Mouse (Mus musculus): ENCODE measurements at regions not wholly inside any gene's neighbourhood (a gene's known extent, or its start where the extent isn't known, plus 50 kb on each side); places are given as distances from the start of the nearest gene placed in this dataset.

- TF ChIP-seq CTCF (IDR thresholded peaks at IDR 0.05; ENCODE audit: low read depth) (no peak), EP300 (IDR thresholded peaks at IDR 0.05; ENCODE audit: low read depth) (no peak)
Observed at GRCm38 (mm10) chr15:90377959-90378358, 153.8 kb downstream of the Alg10b start.
